Mouse (Mus musculus) small intestine, adult 2 months (tissue): ENCODE data around the gene Lgals1.

Experiments
- CTCF ChIP-seq: fragments of 200-500 bp; IDR thresholded peaks from 2 replicates; pipeline ENCODE4 v1.5.1; 2012; ENCODE audit warnings: low read depth, mild to moderate bottlenecking, control low read depth, inconsistent platforms, low read length, moderate library complexity, mixed read lengths; ENCODE audit not compliant: insufficient replicate concordance, insufficient read length; ENCODE audit errors: extremely low read depth
- POLR2A ChIP-seq: fragments of 200-500 bp; IDR thresholded peaks from 2 replicates; pipeline ENCODE4 v1.6.1; 2012; ENCODE audit warnings: low read depth, mild to moderate bottlenecking, control low read depth, inconsistent platforms, low read length, moderate library complexity

DNA sequence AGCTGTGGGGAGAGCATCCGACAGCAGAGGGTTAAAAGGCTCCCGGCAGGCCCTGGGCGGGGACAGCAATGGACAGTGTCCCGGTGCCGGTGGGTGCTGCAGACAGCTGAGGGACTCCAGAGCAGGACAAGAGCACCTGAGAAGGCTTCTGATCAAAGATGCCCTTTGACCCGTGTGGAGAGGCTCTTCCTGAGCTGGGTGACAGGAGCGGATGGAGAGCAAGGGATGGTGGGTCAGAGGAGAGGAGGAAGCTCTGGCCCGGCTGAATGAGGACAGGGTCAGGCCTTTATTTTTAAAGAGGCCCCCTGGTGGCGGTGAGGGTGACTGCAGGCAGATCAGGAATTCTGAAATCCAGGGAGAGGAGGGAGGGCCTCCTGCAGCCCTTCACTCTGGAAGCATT is 16.1 kb downstream of the Lgals1 start:
- peak; percentile 83; the same call in 1 of the 2 replicates for TF ChIP-seq CTCF
- TF ChIP-seq POLR2A, result no peak
